Comparison of ENCODE assay signal across 11 mouse cellular contexts in the genomic region with DNA sequence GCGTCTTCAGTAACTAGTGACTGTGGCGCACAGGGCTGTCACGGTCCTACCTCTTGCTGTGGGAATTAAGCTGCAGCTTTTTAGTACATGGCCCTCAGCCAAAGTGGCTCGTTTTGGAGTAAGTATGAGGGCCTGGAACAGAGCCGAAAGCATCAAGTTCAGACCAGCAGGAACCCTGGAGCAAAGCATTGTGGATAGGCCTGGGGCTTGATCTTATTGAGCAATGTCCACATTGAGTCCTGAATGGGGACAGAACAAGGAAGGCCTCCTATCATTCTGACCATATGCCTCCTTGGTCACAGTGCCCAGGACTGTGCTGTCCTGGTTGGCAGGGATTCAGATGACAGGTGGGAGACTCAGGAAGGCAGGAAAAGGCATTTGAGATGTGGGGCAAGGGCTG. TPM values are rescaled to one million over a fixed set of nuclear protein-coding genes. Genes with fewer than 3 reads are reported as not detected.
DNase-seq lines count a peak whose midpoint lies in the region; ATAC-seq lines count a peak whose summit lies in the region.
"Had no signal": no experiment of that assay in that cellular context is flagged by ENCODE, and none has a peak within 500 bp of the region (broad histone marks: within the 10 kb centered on the region; RNA-seq: fewer than 3 reads in every experiment).

No protein-coding gene starts in this region.

- no peak overlapping the region for H3K9ac ChIP-seq in hindbrain, embryonic 16.5 days (ENCODE audit: low read depth, low read length)
- H3K9ac ChIP-seq in hindbrain, embryonic 13.5 days, result no peak overlapping the region
- H3K9ac ChIP-seq: limb, embryonic 12.5 days had no signal

- no peaks in the 10 kb centered on the region; the same call in 1 of the 2 replicates for H3K27me3 ChIP-seq in hindbrain, embryonic 16.5 days (replicated peaks; ENCODE audit: control insufficient read depth, insufficient read depth, low read length)
- H3K27me3 ChIP-seq in hindbrain, embryonic 13.5 days, result peaks cover 11% of the 10 kb centered on the region; the same call in 1 of the 2 replicates

- WGBS in hindbrain, embryonic 16.5 days, result 52% methylated on average over 5 of the region's 5 CpGs
- 68% methylated on average over 5 of the region's 5 CpGs for WGBS in hindbrain, embryonic 13.5 days

- H3K4me2 ChIP-seq in hindbrain, embryonic 16.5 days (ENCODE audit: low read length), result no peak overlapping the region
- no peak overlapping the region for H3K4me2 ChIP-seq in hindbrain, embryonic 13.5 days
- H3K4me2 ChIP-seq: limb, embryonic 12.5 days had no signal

- no peaks in the 10 kb centered on the region for H3K4me1 ChIP-seq in hindbrain, embryonic 16.5 days (ENCODE audit: control insufficient read depth, insufficient read depth, low read depth, low read length)
- H3K4me1 ChIP-seq in hindbrain, embryonic 13.5 days (replicated peaks), result peaks cover 6% of the 10 kb centered on the region

- H3K27ac ChIP-seq in hindbrain, embryonic 16.5 days (ENCODE audit: low read depth, low read length), result no peak overlapping the region
- H3K27ac ChIP-seq in hindbrain, embryonic 13.5 days, result no peak overlapping the region
- H3K27ac ChIP-seq: limb, embryonic 12.5 days had no signal

- H3K9me3 ChIP-seq in hindbrain, embryonic 16.5 days (ENCODE audit: control insufficient read depth, low read length), result no peaks in the 10 kb centered on the region
- H3K9me3 ChIP-seq in hindbrain, embryonic 13.5 days, result no peaks in the 10 kb centered on the region
- H3K9me3 ChIP-seq: limb, embryonic 12.5 days; megakaryocyte, embryonic 14.5 days had no signal

- ATAC-seq in hindbrain, embryonic 16.5 days, result peak; percentile 89
- no peak; the same call in 1 of the 2 replicates for ATAC-seq in hindbrain, embryonic 13.5 days (ENCODE audit: low FRiP score)
- peak; percentile 99 for ATAC-seq in cerebellum, adult (ENCODE audit: insufficient number of reproducible peaks, low FRiP score, low TSS enrichment)
- ATAC-seq in megakaryocyte, adult 5-6 weeks (ENCODE audit: poor library complexity, severe bottlenecking), result no peak

- H3K36me3 ChIP-seq in hindbrain, embryonic 16.5 days (ENCODE audit: control insufficient read depth, insufficient read depth, low read length), result no peaks in the 10 kb centered on the region
- no peaks in the 10 kb centered on the region for H3K36me3 ChIP-seq in hindbrain, embryonic 13.5 days
- H3K36me3 ChIP-seq: limb, embryonic 12.5 days had no signal

- DNase-seq in Muller cell, postnatal 12 days (ENCODE audit: inconsistent ontology term), result peak; percentile 54
- peak; percentile 31 to 36 for DNase-seq in lung, adult 18-20 months
- DNase-seq in thymus, postnatal 10 days (ENCODE audit: low spot score in 2 of 2), result no peak
- no peak for DNase-seq in layer of hippocampus, postnatal 25 days (ENCODE audit: extremely low spot score in 1 of 2, low spot score in 1 of 2)
- DNase-seq: adrenal gland, adult 2 months had no signal

- H3K4me3 ChIP-seq in hindbrain, embryonic 16.5 days (ENCODE audit: low read length), result no peak overlapping the region
- H3K4me3 ChIP-seq in hindbrain, embryonic 13.5 days, result no peak overlapping the region
- H3K4me3 ChIP-seq: limb, embryonic 12.5 days; megakaryocyte, embryonic 14.5 days had no signal

RNA-seq across cellular contexts. Expression of gene Rtl5, which starts 10.9 kb away (rescaled TPM):
- 5.6 and 6.2 TPM in 2 replicates for polyA plus RNA-seq in hindbrain, embryonic 16.5 days (2015; fragmentation: Nextera tagmentation; extraction: Ambion mirVana)
- polyA plus RNA-seq in hindbrain, embryonic 13.5 days (2015; fragmentation: Nextera tagmentation; extraction: Ambion mirVana), result 4.7 and 7.1 TPM in 2 replicates
- 3.3 and 4.2 TPM in 2 replicates for total RNA-seq in megakaryocyte, adult 5-6 weeks (2015)
- total RNA-seq in megakaryocyte, adult 5-6 weeks (2017), result 4.0 and 4.2 TPM in 2 replicates
- total RNA-seq in layer of hippocampus, postnatal 25 days (2021), result 1 to 10 TPM; 8.0 to 9.5 TPM

RNA-seq across cellular contexts. Expression of gene Pin4, which starts 59.0 kb away (rescaled TPM):
- 44.6 and 58.1 TPM in 2 replicates for polyA plus RNA-seq in hindbrain, embryonic 16.5 days (2015; fragmentation: Nextera tagmentation; extraction: Ambion mirVana)
- 82.0 and 83.3 TPM in 2 replicates for polyA plus RNA-seq in hindbrain, embryonic 13.5 days (2015; fragmentation: Nextera tagmentation; extraction: Ambion mirVana)
- 46.4 and 55.5 TPM in 2 replicates for total RNA-seq in megakaryocyte, adult 5-6 weeks (2015)
- total RNA-seq in megakaryocyte, adult 5-6 weeks (2017), result 105 and 116 TPM in 2 replicates
- 10 to 100 TPM; 28.0 to 36.0 TPM for total RNA-seq in layer of hippocampus, postnatal 25 days (2021)
- polyA plus RNA-seq: adrenal gland, adult 2 months had no signal

Comparison
In these comparisons a context has a peak if more than half of its experiments do, and no peak if none do; other contexts are left out.
1. ATAC-seq: peak in hindbrain, embryonic 16.5 days (single experiment) and cerebellum, adult (single experiment); none in hindbrain, embryonic 13.5 days (single experiment) and megakaryocyte, adult 5-6 weeks (single experiment).
2. DNase-seq: peak in Muller cell, postnatal 12 days (single experiment) and lung, adult 18-20 months (2 of 2); none in thymus, postnatal 10 days (0 of 2) and layer of hippocampus, postnatal 25 days (0 of 2).